Mouse (Mus musculus): ENCODE results near the gene Cdcp2. TPM values are rescaled to one million over a fixed set of nuclear protein-coding genes. Genes with fewer than 3 reads are reported as not detected.

Gene Cdcp2
- total and polyA plus RNA-seq, 3 experiments, result not detected

- Histone ChIP-seq H3K9ac (ENCODE audit: control insufficient read depth, low read depth, low read length, poor library complexity, severe bottlenecking) (no peak overlapping the region), H3K9me3 (replicated peaks; ENCODE audit: insufficient read depth, low read length) (no peaks in the 10 kb centered on the region), H3K79me2 (ENCODE audit: control insufficient read depth, insufficient read depth, low read length, poor library complexity) (peaks cover 10% of the 10 kb centered on the region), H3K36me3 (ENCODE audit: control insufficient read depth in 1 of 2, insufficient read depth in 2 of 2, low read length in 2 of 2) (peaks cover 2 to 45% of the 10 kb centered on the region in 2 experiments; a peak in 3 of 4 replicates), H3K4me1 (ENCODE audit: control insufficient read depth in 1 of 2, insufficient read depth in 2 of 2, low read length in 2 of 2) (peaks cover 24 to 43% of the 10 kb centered on the region in 2 experiments), H3K4me3 (ENCODE audit: control insufficient read depth in 1 of 2, insufficient read depth in 1 of 2, low read depth in 2 of 2, low read length in 2 of 2) (peak overlapping the region in 1 of 2 experiments; percentile 7; a peak in 1 of 4 replicates), H3K27ac (ENCODE audit: control insufficient read depth, low read depth, low read length) (peak overlapping the region; percentile 51), H3K27me3 (ENCODE audit: control insufficient read depth in 1 of 2, insufficient read depth in 2 of 2, low read length in 2 of 2) (no peaks in the 10 kb centered on the region)
- TF ChIP-seq GATA1 (IDR thresholded peaks at IDR 0.05; ENCODE audit: low read depth, low read length) (peak; percentile 87), CHD1 (IDR thresholded peaks at IDR 0.05; ENCODE audit: low read depth, low read length) (no peak), TCF12 (IDR thresholded peaks at IDR 0.05; ENCODE audit: low read depth, low read length) (peak; percentile 68), TAL1 (IDR thresholded peaks at IDR 0.05; ENCODE audit: low read length) (no peak), HCFC1 (IDR thresholded peaks at IDR 0.05; ENCODE audit: low read depth, low read length) (0 out of 2 replicates have a peak, but pooled peaks have one; percentile 26), CHD2 (IDR thresholded peaks at IDR 0.05; ENCODE audit: low read length) (no peak), EP300 (IDR thresholded peaks at IDR 0.05; ENCODE audit: low read depth in 1 of 2, low read length in 2 of 2) (peak; percentile 82 to 89), RCOR1 (IDR thresholded peaks at IDR 0.05; ENCODE audit: low read depth, low read length) (peak; percentile 94), MXI1 (IDR thresholded peaks at IDR 0.05; ENCODE audit: low read depth, low read length) (no peak; the same call in 1 of the 2 replicates), TBP (IDR thresholded peaks at IDR 0.05; ENCODE audit: low read depth, low read length) (0 out of 2 replicates have a peak, but pooled peaks have one; percentile 25), ETS1 (IDR thresholded peaks at IDR 0.05; ENCODE audit: low read depth, low read length) (peak; percentile 81), SIN3A (IDR thresholded peaks at IDR 0.05; ENCODE audit: low read length) (peak; percentile 74), ZNF384 (IDR thresholded peaks at IDR 0.05; ENCODE audit: low read depth, low read length) (peak; percentile 99)
- DNase-seq (ENCODE audit: low read depth, low spot score), result peak; percentile 71
Observed at GRCm38 (mm10) chr4:107061560-107061959, 35.1 kb upstream of the Cdcp2 start.

GRCm38 (mm10) chr4:107063214-107063613 lies 33.5 kb upstream of the Cdcp2 start:
- peak overlapping the region; percentile 48 for H3K27ac ChIP-seq (ENCODE audit: control insufficient read depth, low read depth, low read length)
- no peaks in the 10 kb centered on the region for H3K9me3 ChIP-seq (replicated peaks; ENCODE audit: insufficient read depth, low read length)
- H3K4me1 ChIP-seq (ENCODE audit: control insufficient read depth in 1 of 2, insufficient read depth in 2 of 2, low read length in 2 of 2), result peaks cover 26 to 47% of the 10 kb centered on the region in 2 experiments
- peak; percentile 66 for DNase-seq (ENCODE audit: low read depth, low spot score)
- no peak overlapping the region for H3K4me3 ChIP-seq (ENCODE audit: control insufficient read depth in 1 of 2, insufficient read depth in 1 of 2, low read depth in 2 of 2, low read length in 2 of 2)
- no peak overlapping the region for H3K9ac ChIP-seq (ENCODE audit: control insufficient read depth, low read depth, low read length, poor library complexity, severe bottlenecking)
- H3K79me2 ChIP-seq (ENCODE audit: control insufficient read depth, insufficient read depth, low read length, poor library complexity), result peaks cover 15% of the 10 kb centered on the region
- H3K27me3 ChIP-seq (ENCODE audit: control insufficient read depth in 1 of 2, insufficient read depth in 2 of 2, low read length in 2 of 2), result no peaks in the 10 kb centered on the region
- peaks cover 2 to 45% of the 10 kb centered on the region in 2 experiments; a peak in 3 of 4 replicates for H3K36me3 ChIP-seq (ENCODE audit: control insufficient read depth in 1 of 2, insufficient read depth in 2 of 2, low read length in 2 of 2)
- no peak for TF ChIP-seq CTCF (IDR thresholded peaks at IDR 0.05 in 2 of 3, conservative IDR thresholded peaks at IDR 0.05 in 1 of 3; ENCODE audit: control insufficient read depth in 1 of 3, insufficient read depth in 1 of 3, low read depth in 2 of 3, low read length in 3 of 3, poor library complexity in 1 of 3, severe bottlenecking in 1 of 3)
- no peak for TF ChIP-seq CHD2 (IDR thresholded peaks at IDR 0.05; ENCODE audit: low read length)
- TF ChIP-seq MAX (IDR thresholded peaks at IDR 0.05; ENCODE audit: low read length), result no peak
- peak; percentile 64; the same call in 1 of the 2 replicates for TF ChIP-seq TCF12 (IDR thresholded peaks at IDR 0.05; ENCODE audit: low read depth, low read length)
- no peak for TF ChIP-seq MYC (IDR thresholded peaks at IDR 0.05; ENCODE audit: low read depth, low read length)
- no peak for TF ChIP-seq USF2 (IDR thresholded peaks at IDR 0.05; ENCODE audit: borderline replicate concordance in 1 of 2, insufficient read depth in 1 of 2, low read depth in 1 of 2, low read length in 2 of 2)
- TF ChIP-seq USF1 (IDR thresholded peaks at IDR 0.05; ENCODE audit: low read depth, low read length), result no peak
- TF ChIP-seq MAZ (IDR thresholded peaks at IDR 0.05; ENCODE audit: low read depth, low read length), result no peak
- TF ChIP-seq BHLHE40 (IDR thresholded peaks at IDR 0.05; ENCODE audit: borderline replicate concordance, low read depth, low read length), result no peak
- peak; percentile 63 for TF ChIP-seq MXI1 (IDR thresholded peaks at IDR 0.05; ENCODE audit: low read depth, low read length)
- TF ChIP-seq KAT2A (conservative IDR thresholded peaks at IDR 0.05; ENCODE audit: low read depth, low read length), result no peak
- no peak for TF ChIP-seq POLR2A (IDR thresholded peaks at IDR 0.05; ENCODE audit: control insufficient read depth in 1 of 2, insufficient read depth in 1 of 2, low read depth in 1 of 2, low read length in 2 of 2, poor library complexity in 1 of 2)
- TF ChIP-seq TBP (IDR thresholded peaks at IDR 0.05; ENCODE audit: low read depth, low read length), result 0 out of 2 replicates have a peak, but pooled peaks have one; percentile 8
- no peak for TF ChIP-seq CHD1 (IDR thresholded peaks at IDR 0.05; ENCODE audit: low read depth, low read length)
- TF ChIP-seq POLR2AphosphoS5 (IDR thresholded peaks at IDR 0.05; ENCODE audit: borderline replicate concordance, low read depth, low read length), result no peak
- TF ChIP-seq ZC3H11A (IDR thresholded peaks at IDR 0.05; ENCODE audit: low read depth, low read length), result no peak
- peak; percentile 86 for TF ChIP-seq GATA1 (IDR thresholded peaks at IDR 0.05; ENCODE audit: low read depth, low read length)
- TF ChIP-seq TAL1 (IDR thresholded peaks at IDR 0.05; ENCODE audit: low read length), result peak; percentile 36; the same call in 1 of the 2 replicates
- TF ChIP-seq SIN3A (IDR thresholded peaks at IDR 0.05; ENCODE audit: low read length), result peak; percentile 56; the same call in 1 of the 2 replicates
- TF ChIP-seq UBTF (IDR thresholded peaks at IDR 0.05; ENCODE audit: borderline replicate concordance, insufficient read depth, low read depth, low read length), result no peak
- no peak for TF ChIP-seq POLR2AphosphoS2 (IDR thresholded peaks at IDR 0.05; ENCODE audit: low read length)
- no peak for TF ChIP-seq MEF2A (IDR thresholded peaks at IDR 0.05; ENCODE audit: extremely low read depth, insufficient replicate concordance, low read depth, low read length, poor library complexity, severe bottlenecking)
- peak; percentile 81 to 89 for TF ChIP-seq EP300 (IDR thresholded peaks at IDR 0.05; ENCODE audit: low read depth in 1 of 2, low read length in 2 of 2)
- TF ChIP-seq NELFE (IDR thresholded peaks at IDR 0.05; ENCODE audit: low read depth, low read length), result no peak
- no peak for TF ChIP-seq ZMIZ1 (IDR thresholded peaks at IDR 0.05; ENCODE audit: low read depth, low read length)
- no peak for TF ChIP-seq HCFC1 (IDR thresholded peaks at IDR 0.05; ENCODE audit: low read depth, low read length)
